Mouse (Mus musculus): ENCODE data around the gene Chtop. TPM values are rescaled to one million over a fixed set of nuclear protein-coding genes. Genes with fewer than 3 reads are reported as not detected.

Chtop gene
- total and polyA plus RNA-seq, 2 experiments from 2014 or later = 162 to 220 TPM

DNA sequence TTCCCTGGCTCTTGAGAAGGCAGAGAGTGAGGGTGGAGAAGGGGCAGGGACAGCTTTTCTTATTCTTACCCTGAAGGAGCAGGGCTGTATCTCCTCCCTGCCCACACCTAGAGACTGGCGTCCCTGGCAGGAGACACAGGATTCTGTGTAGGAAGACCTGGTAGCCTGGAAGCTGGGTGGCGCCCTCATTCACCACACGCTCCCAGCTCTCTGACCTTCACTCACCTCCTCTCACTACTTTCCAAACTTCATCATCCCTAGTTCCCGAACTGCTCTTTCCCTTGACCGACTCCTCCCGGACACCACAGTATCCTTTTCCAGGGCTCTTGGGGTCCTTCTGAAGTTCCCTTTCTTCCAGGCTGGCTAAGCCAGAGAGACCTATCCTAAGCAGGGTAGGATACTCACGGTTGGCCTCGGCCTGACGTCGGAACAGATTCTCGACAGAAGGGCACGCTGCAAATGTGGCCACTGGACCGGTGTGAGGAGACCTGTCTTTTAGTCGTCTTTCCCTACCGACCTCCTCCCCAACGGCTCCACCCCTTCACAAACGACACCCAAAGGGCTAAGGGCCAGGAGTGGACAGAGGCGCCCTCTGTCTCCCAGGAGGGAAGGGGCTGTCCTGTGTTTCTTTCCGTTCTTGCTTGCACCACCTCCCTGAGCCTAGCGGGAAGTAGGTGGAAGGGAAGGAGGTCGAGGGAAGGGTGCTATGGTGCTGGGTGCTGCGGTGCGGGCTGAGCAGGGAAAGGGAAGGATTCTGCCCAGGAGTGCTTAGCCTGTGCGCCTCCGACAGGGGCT lies 4.7 kb upstream of the Chtop start, which contains the start of the genes S100a1 and S100a13:
Gene S100a1, minus strand, starts transcription at position 597 of the 795 bp plus-strand sequence.
Gene S100a13, plus strand, starts transcription at position 640 of the 795 bp plus-strand sequence.
- H3K4me2 ChIP-seq (ENCODE audit: low read depth, low read length) = peak within 1 kb of the TSS; percentile 56
- H3K27ac ChIP-seq = peak within 1 kb of the TSS; percentile 42; the same call in 1 of the 2 replicates
- no peaks in the 10 kb centered on the region for H3K9me3 ChIP-seq (ENCODE audit: low read length)
- peaks cover 7% of the 10 kb centered on the region; the same call in 1 of the 2 replicates for H3K4me1 ChIP-seq (ENCODE audit: insufficient read depth, low read length)
- peak within 1 kb of the TSS; percentile 26 for H3K4me3 ChIP-seq (ENCODE audit: low read length)
- TF ChIP-seq CTCF (IDR thresholded peaks at IDR 0.05; ENCODE audit: low read depth) = peak; percentile 50; the same call in 1 of the 2 replicates
- peaks cover 4% of the 10 kb centered on the region for H3K27me3 ChIP-seq (ENCODE audit: insufficient read depth, low read length)
- peak; percentile 52 for DNase-seq (ENCODE audit: low spot score)
- H3K9ac ChIP-seq (replicated peaks; ENCODE audit: low read length) = 0 out of 2 replicates have a peak within 1 kb of the TSS, but pooled peaks have one; percentile 22
- H3K36me3 ChIP-seq (ENCODE audit: insufficient read depth, low read length) = no peaks in the 10 kb centered on the region
- ATAC-seq = peak; percentile 37; the same call in 1 of the 2 replicates
- 8% methylated on average over 24 of the region's 25 CpGs for WGBS

DNA sequence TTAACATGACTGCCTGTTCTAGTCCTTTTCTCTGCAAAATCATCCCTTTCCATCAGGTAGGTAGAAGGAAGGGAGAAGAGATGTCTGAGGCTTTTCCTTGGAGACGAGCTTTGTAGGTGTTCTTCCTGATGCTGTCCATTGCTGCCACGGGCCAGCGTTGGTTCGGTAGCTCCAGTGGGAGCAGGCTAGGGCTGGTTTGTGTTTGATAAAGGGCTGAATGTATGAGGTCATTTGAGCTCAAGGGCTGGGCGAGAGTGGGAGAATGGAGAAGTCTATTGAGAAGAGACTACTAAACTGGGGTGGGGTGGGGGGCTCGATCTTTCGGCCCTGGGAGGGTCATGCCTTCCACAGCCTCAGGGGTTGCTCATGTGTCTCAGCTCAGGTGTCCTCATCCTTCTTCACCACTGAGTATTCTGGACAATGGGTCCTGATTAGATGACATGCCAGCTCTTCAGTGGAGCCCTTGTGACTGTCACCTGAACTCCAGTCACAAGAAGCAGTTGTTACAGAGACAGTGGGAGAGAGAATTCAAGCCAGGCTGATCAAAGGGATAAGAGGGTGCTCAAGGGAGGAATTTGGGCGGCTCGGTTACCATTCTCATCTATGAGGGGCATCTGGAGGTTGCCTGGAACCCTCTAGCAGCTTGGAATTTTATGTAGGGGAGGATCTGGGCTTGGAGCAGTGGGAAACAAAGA lies 3.8 kb upstream of the Chtop start:
- peaks cover 7% of the 10 kb centered on the region; the same call in 1 of the 2 replicates for H3K4me1 ChIP-seq (ENCODE audit: insufficient read depth, low read length)
- 81% methylated on average over 9 of the region's 9 CpGs for WGBS
- no peaks in the 10 kb centered on the region for H3K36me3 ChIP-seq (ENCODE audit: insufficient read depth, low read length)
- no peak for ATAC-seq
- DNase-seq (ENCODE audit: low spot score) = no peak
- no peak overlapping the region for H3K27ac ChIP-seq
- peak overlapping the region; percentile 56; the same call in 1 of the 2 replicates for H3K4me2 ChIP-seq (ENCODE audit: low read depth, low read length)
- H3K9ac ChIP-seq (replicated peaks; ENCODE audit: low read length) = no peak overlapping the region
- peaks cover 4% of the 10 kb centered on the region for H3K27me3 ChIP-seq (ENCODE audit: insufficient read depth, low read length)
- TF ChIP-seq CTCF (IDR thresholded peaks at IDR 0.05; ENCODE audit: low read depth) = no peak
- no peak overlapping the region for H3K4me3 ChIP-seq (ENCODE audit: low read length)
- H3K9me3 ChIP-seq (ENCODE audit: low read length) = no peaks in the 10 kb centered on the region

DNA sequence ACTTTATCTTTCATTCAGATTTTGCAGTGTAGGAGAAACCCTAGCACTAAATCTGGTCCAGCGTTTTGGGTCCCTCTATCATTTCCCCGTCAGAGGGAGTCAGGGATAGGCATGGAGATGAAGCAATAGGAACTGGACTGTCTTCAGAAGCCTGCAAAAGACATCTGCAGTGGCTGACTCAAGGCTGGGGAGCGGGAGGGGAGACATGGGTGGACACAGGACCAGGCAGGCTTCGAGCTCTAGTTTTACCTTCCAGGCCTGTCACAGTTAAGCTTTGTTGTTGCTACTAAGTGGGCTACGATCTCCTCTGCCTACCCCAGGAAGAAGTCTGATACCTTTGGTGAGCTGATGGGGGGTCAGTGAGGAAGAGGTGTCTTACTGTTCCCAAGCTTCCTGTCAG lies 3.0 kb upstream of the Chtop start:
- no peak overlapping the region for H3K4me2 ChIP-seq (ENCODE audit: low read depth, low read length)
- no peak for ATAC-seq
- 90% methylated on average over 5 of the region's 5 CpGs for WGBS
- H3K9me3 ChIP-seq (ENCODE audit: low read length) = no peaks in the 10 kb centered on the region
- no peak overlapping the region for H3K27ac ChIP-seq
- peaks cover 13% of the 10 kb centered on the region; the same call in 1 of the 2 replicates for H3K4me1 ChIP-seq (ENCODE audit: insufficient read depth, low read length)
- H3K36me3 ChIP-seq (ENCODE audit: insufficient read depth, low read length) = no peaks in the 10 kb centered on the region
- no peak for DNase-seq (ENCODE audit: low spot score)
- no peak overlapping the region for H3K4me3 ChIP-seq (ENCODE audit: low read length)
- peaks cover 4% of the 10 kb centered on the region for H3K27me3 ChIP-seq (ENCODE audit: insufficient read depth, low read length)
- no peak overlapping the region for H3K9ac ChIP-seq (replicated peaks; ENCODE audit: low read length)
- TF ChIP-seq CTCF (IDR thresholded peaks at IDR 0.05; ENCODE audit: low read depth) = no peak

DNA sequence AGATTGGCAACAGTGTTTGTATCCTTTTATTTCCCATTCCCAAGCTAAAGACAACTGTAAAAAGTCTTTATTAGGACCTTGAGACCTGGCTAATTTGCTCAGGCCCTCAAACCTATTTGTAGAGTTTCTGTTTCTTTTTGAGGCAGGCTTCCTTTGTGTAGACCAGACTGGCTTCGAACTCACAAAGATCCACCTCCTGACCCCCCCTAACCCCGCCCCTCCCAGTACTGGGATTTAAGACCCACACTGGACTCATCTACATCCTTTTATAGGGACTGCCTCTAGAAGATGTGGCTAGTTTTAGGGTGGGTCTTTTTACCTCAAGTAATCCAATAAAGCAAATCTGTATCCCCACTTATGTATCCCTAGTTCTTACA lies 437 bp upstream of the Chtop start:
- Histone ChIP-seq H3K36me3 (ENCODE audit: insufficient read depth, low read length) (peaks cover 16% of the 10 kb centered on the region), H3K27ac (peak overlapping the region; percentile 99; the same call in 1 of the 2 replicates), H3K4me1 (ENCODE audit: insufficient read depth, low read length) (peaks cover 9% of the 10 kb centered on the region; the same call in 1 of the 2 replicates), H3K9me3 (ENCODE audit: low read length) (no peaks in the 10 kb centered on the region), H3K4me3 (ENCODE audit: low read length) (peak overlapping the region; percentile 99), H3K9ac (replicated peaks; ENCODE audit: low read length) (peak overlapping the region; percentile 96; the same call in 1 of the 2 replicates), H3K27me3 (ENCODE audit: insufficient read depth, low read length) (no peaks in the 10 kb centered on the region; the same call in 1 of the 2 replicates), H3K4me2 (ENCODE audit: low read depth, low read length) (peak overlapping the region; percentile 54)
- ATAC-seq (peak; percentile 25; the same call in 1 of the 2 replicates), DNase-seq (ENCODE audit: low spot score) (no peak)
- TF ChIP-seq CTCF (IDR thresholded peaks at IDR 0.05; ENCODE audit: low read depth) = no peak
- 26% methylated on average over 2 of the region's 2 CpGs for WGBS

DNA sequence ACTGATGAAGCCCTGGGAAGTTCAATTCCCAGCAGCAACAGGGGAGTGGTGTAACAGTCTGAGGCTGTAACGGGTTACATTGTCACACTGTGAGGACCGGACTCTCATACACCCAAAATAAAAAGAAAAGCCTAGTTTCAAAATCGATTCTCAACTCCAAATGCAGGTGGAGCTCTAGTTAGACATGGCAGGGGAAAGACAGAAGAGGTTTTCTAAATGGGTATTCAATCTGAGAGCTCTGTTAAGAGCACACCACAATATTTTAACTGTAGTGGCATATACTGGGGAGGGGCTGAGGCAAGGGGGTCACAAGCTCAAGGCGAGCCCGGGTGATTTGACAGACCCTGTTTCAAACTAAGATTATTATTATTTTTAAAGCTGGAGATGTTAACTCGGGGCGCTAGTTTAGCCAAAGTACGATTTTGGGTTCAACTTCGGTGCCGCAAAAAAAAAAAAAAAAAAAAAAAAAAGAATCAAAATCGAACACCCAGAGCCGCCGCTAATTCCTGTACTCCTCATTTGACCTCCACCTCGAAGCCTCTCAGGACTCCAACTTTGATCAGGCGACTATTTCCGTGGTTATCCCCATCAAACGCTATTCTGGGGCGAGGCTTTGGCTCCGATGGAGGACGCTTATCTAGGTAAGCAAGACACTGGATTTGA lies 880 bp downstream of the Chtop start:
- no peak for TF ChIP-seq CTCF (IDR thresholded peaks at IDR 0.05; ENCODE audit: low read depth)
- 1% methylated on average over 18 of the region's 20 CpGs for WGBS
- no peaks in the 10 kb centered on the region; the same call in 1 of the 2 replicates for H3K27me3 ChIP-seq (ENCODE audit: insufficient read depth, low read length)
- H3K9me3 ChIP-seq (ENCODE audit: low read length) = no peaks in the 10 kb centered on the region
- peak overlapping the region; percentile 96 for H3K9ac ChIP-seq (replicated peaks; ENCODE audit: low read length)
- H3K4me2 ChIP-seq (ENCODE audit: low read depth, low read length) = peak overlapping the region; percentile 62
- DNase-seq (ENCODE audit: low spot score) (peak; percentile 14), ATAC-seq (no peak; the same call in 1 of the 2 replicates)
- H3K4me3 ChIP-seq (ENCODE audit: low read length) = peak overlapping the region; percentile 99
- H3K27ac ChIP-seq = peak overlapping the region; percentile 99
- H3K36me3 ChIP-seq (ENCODE audit: insufficient read depth, low read length) = peaks cover 17% of the 10 kb centered on the region
- H3K4me1 ChIP-seq (ENCODE audit: insufficient read depth, low read length) = peaks cover 9% of the 10 kb centered on the region; the same call in 1 of the 2 replicates

DNA sequence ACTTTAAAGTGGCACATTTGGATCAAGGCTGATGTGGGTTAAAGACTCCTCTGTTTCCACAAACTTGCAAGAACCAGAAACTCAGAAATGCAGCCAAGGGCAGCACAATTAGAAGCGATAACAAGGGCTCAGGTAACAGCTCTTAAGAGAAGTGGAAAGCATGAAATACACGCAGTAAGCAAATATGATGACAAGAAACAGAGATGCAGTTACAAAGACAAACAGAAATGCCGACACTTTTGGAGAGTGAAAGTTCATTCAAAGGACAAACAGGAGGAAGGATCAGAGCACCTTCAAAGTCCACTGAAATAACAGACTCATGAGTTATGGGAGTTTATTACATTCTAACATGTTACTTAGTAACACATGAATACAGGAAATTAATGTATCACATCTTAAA lies 2.9 kb downstream of the Chtop start:
- WGBS = 88% methylated on average over 3 of the region's 3 CpGs
- peaks cover 9% of the 10 kb centered on the region; the same call in 1 of the 2 replicates for H3K4me1 ChIP-seq (ENCODE audit: insufficient read depth, low read length)
- no peak overlapping the region for H3K4me2 ChIP-seq (ENCODE audit: low read depth, low read length)
- no peak overlapping the region for H3K27ac ChIP-seq
- H3K9ac ChIP-seq (replicated peaks; ENCODE audit: low read length) = no peak overlapping the region
- no peaks in the 10 kb centered on the region for H3K9me3 ChIP-seq (ENCODE audit: low read length)
- no peaks in the 10 kb centered on the region for H3K27me3 ChIP-seq (ENCODE audit: insufficient read depth, low read length)
- H3K36me3 ChIP-seq (ENCODE audit: insufficient read depth, low read length) = peaks cover 37% of the 10 kb centered on the region
- TF ChIP-seq CTCF (IDR thresholded peaks at IDR 0.05; ENCODE audit: low read depth) = no peak
- DNase-seq (ENCODE audit: low spot score) = no peak
- H3K4me3 ChIP-seq (ENCODE audit: low read length) = no peak overlapping the region
- no peak for ATAC-seq
